In the genomic region with DNA sequence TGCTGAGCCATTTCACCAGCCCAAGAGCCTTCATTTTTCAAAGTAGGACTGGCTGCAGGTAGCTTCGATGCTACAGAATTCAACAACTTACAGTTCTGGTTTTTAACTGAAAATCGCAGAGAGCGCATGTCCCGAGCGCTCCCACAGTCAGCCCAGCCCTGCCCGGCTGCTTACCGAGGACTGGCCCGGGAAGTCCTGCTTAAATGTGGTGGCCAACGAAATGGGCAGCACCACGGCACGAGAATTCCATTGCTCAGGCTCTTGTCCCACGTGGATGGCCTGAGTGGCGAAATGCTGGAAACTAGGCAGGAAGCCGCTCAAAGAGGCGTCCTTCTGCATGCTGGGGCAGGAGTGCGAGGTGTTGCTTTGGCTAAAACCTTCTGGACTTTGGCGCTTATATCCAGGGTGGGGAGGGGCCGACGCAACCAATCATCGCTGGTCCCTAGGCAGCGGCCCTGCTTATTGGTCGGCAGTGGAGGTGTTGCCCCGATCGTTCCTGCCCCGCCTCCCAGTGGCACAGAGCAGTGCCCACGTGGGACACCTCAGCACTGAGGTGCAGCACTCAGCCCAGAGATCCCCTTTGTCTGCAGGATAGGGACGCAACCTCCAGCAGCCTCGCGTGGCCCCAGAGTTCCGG, we compare ENCODE assay signal across 8 mouse cellular contexts. TPM values are rescaled to one million over a fixed set of nuclear protein-coding genes. Genes with fewer than 3 reads are reported as not detected.
DNase-seq lines count a peak whose midpoint lies in the region; ATAC-seq and TF ChIP-seq lines count a peak whose summit lies in the region.

A gene (minus strand): TSS at position 386 of the 637 bp plus-strand sequence.

- no peaks in the 10 kb centered on the region for H3K4me1 ChIP-seq in brown adipose tissue, adult 24 weeks (ENCODE audit: control insufficient read depth, insufficient read depth, insufficient read length, low read length)
- no peaks in the 10 kb centered on the region; the same call in 1 of the 2 replicates for H3K4me1 ChIP-seq in heart, embryonic 11.5 days (ENCODE audit: control insufficient read depth, insufficient read depth, low read length)
- peaks cover 14% of the 10 kb centered on the region; the same call in 1 of the 2 replicates for H3K4me1 ChIP-seq in kidney, embryonic 15.5 days
- peaks cover 9% of the 10 kb centered on the region for H3K4me1 ChIP-seq in limb, embryonic 15.5 days
- H3K4me1 ChIP-seq in midbrain, postnatal 0 days (ENCODE audit: insufficient read depth, low read length): no peaks in the 10 kb centered on the region

- ATAC-seq in erythroid progenitor cell, adult 5-6 weeks (replicated peaks; ENCODE audit: low FRiP score, poor library complexity, severe bottlenecking): peak; percentile 96
- ATAC-seq in heart, embryonic 11.5 days (replicated peaks; ENCODE audit: insufficient number of reproducible peaks, low FRiP score, low TSS enrichment): peak; percentile 100
- peak; percentile 100 for ATAC-seq in kidney, embryonic 15.5 days (replicated peaks; ENCODE audit: low FRiP score)
- peak; percentile 98 for ATAC-seq in limb, embryonic 15.5 days (ENCODE audit: insufficient number of reproducible peaks, low FRiP score, low TSS enrichment, low read depth)
- peak; percentile 98 for ATAC-seq in midbrain, postnatal 0 days (ENCODE audit: low FRiP score)

- H3K27ac ChIP-seq in brown adipose tissue, adult 24 weeks (replicated peaks; ENCODE audit: low read depth, low read length): no peak within 1 kb of the TSS
- H3K27ac ChIP-seq in heart, embryonic 11.5 days (ENCODE audit: low read depth, low read length): no peak within 1 kb of the TSS
- H3K27ac ChIP-seq in kidney, embryonic 15.5 days: peak within 1 kb of the TSS; percentile 72
- no peak within 1 kb of the TSS for H3K27ac ChIP-seq in limb, embryonic 15.5 days
- H3K27ac ChIP-seq in midbrain, postnatal 0 days (ENCODE audit: low read depth, low read length): no peak within 1 kb of the TSS

- no peaks in the 10 kb centered on the region for H3K9me3 ChIP-seq in heart, embryonic 11.5 days (replicated peaks; ENCODE audit: control insufficient read depth, low read length)
- H3K9me3 ChIP-seq in kidney, embryonic 15.5 days (replicated peaks): no peaks in the 10 kb centered on the region
- no peaks in the 10 kb centered on the region for H3K9me3 ChIP-seq in limb, embryonic 15.5 days
- H3K9me3 ChIP-seq in midbrain, postnatal 0 days (ENCODE audit: low read length): no peaks in the 10 kb centered on the region

- H3K9ac ChIP-seq in heart, embryonic 11.5 days (ENCODE audit: low read depth, low read length): peak within 1 kb of the TSS; percentile 69
- peak within 1 kb of the TSS; percentile 59 for H3K9ac ChIP-seq in kidney, embryonic 15.5 days
- H3K9ac ChIP-seq in limb, embryonic 15.5 days: no peak within 1 kb of the TSS
- peak within 1 kb of the TSS; percentile 50 for H3K9ac ChIP-seq in midbrain, postnatal 0 days (replicated peaks; ENCODE audit: low read length, poor library complexity, severe bottlenecking)

- H3K4me2 ChIP-seq in heart, embryonic 11.5 days: peak within 1 kb of the TSS; percentile 96
- H3K4me2 ChIP-seq in kidney, embryonic 15.5 days: peak within 1 kb of the TSS; percentile 94
- peak within 1 kb of the TSS; percentile 92 for H3K4me2 ChIP-seq in limb, embryonic 15.5 days
- peak within 1 kb of the TSS; percentile 98 for H3K4me2 ChIP-seq in midbrain, postnatal 0 days (ENCODE audit: low read depth, low read length, poor library complexity, severe bottlenecking)

- peak within 1 kb of the TSS; percentile 52 for H3K4me3 ChIP-seq in brown adipose tissue, adult 24 weeks (ENCODE audit: insufficient read depth, low read depth, low read length)
- peak within 1 kb of the TSS; percentile 58 for H3K4me3 ChIP-seq in heart, embryonic 11.5 days (ENCODE audit: low read depth, low read length)
- H3K4me3 ChIP-seq in kidney, embryonic 15.5 days (replicated peaks): peak within 1 kb of the TSS; percentile 66
- peak within 1 kb of the TSS; percentile 53 for H3K4me3 ChIP-seq in limb, embryonic 15.5 days
- peak within 1 kb of the TSS; percentile 54 for H3K4me3 ChIP-seq in midbrain, postnatal 0 days (ENCODE audit: low read depth, low read length)

- H3K27me3 ChIP-seq in heart, embryonic 11.5 days (ENCODE audit: control insufficient read depth, insufficient read depth, low read length): no peaks in the 10 kb centered on the region
- H3K27me3 ChIP-seq in kidney, embryonic 15.5 days: peaks cover 3% of the 10 kb centered on the region; the same call in 1 of the 2 replicates
- H3K27me3 ChIP-seq in limb, embryonic 15.5 days: no peaks in the 10 kb centered on the region
- H3K27me3 ChIP-seq in midbrain, postnatal 0 days (ENCODE audit: insufficient read depth, low read length): no peaks in the 10 kb centered on the region

- TF ChIP-seq CTCF in midbrain, postnatal 0 days (IDR thresholded peaks at IDR 0.05): no peak

- under 1% methylated on average over 30 of the region's 30 CpGs for WGBS in heart, embryonic 11.5 days (ENCODE audit: insufficient replicate concordance)
- WGBS in kidney, embryonic 15.5 days: under 1% methylated on average over 30 of the region's 30 CpGs
- WGBS in limb, embryonic 15.5 days: under 1% methylated on average over 30 of the region's 30 CpGs
- WGBS in midbrain, postnatal 0 days: under 1% methylated on average over 30 of the region's 30 CpGs

- DNase-seq in CD4-positive helper T cell, adult 2 months (ENCODE audit: low read depth, low spot score): peak; percentile 57
- DNase-seq in midbrain, postnatal 0 days (ENCODE audit: low spot score): peak; percentile 88
- DNase-seq in spleen, postnatal 36 days (ENCODE audit: low spot score in 2 of 2): peak; percentile 73 to 75

- no peaks in the 10 kb centered on the region for H3K36me3 ChIP-seq in heart, embryonic 11.5 days (ENCODE audit: control insufficient read depth, insufficient read depth, low read length)
- H3K36me3 ChIP-seq in kidney, embryonic 15.5 days: no peaks in the 10 kb centered on the region
- no peaks in the 10 kb centered on the region for H3K36me3 ChIP-seq in limb, embryonic 15.5 days
- H3K36me3 ChIP-seq in midbrain, postnatal 0 days (ENCODE audit: insufficient read depth, low read length): no peaks in the 10 kb centered on the region

RNA-seq across cellular contexts. Expression of the gene that starts here (rescaled TPM):
- 1.5 and 3.3 TPM in 2 replicates for polyA plus RNA-seq in brown adipose tissue, adult 24 weeks (2012; ENCODE audit: insufficient read depth, insufficient read length, missing spikeins)
- total RNA-seq in erythroid progenitor cell, adult 5-6 weeks (2015; ENCODE audit: low replicate concordance): not detected in 2 replicates
- not detected in 2 replicates for total RNA-seq in erythroid progenitor cell, adult 5-6 weeks (2017; ENCODE audit: low replicate concordance)
- polyA plus RNA-seq in heart, embryonic 11.5 days (2014; fragmentation: Nextera tagmentation; extraction: Ambion mirVana): 3.4 and 5.1 TPM in 2 replicates
- polyA plus RNA-seq in kidney, embryonic 15.5 days (2015; fragmentation: Nextera tagmentation; extraction: Ambion mirVana): 45.7 and 47.0 TPM in 2 replicates
- 13.5 and 13.9 TPM in 2 replicates for polyA plus RNA-seq in limb, embryonic 15.5 days (2015; fragmentation: Nextera tagmentation; extraction: Ambion mirVana)
- 2.5 and 4.0 TPM in 2 replicates for total RNA-seq in midbrain, postnatal 0 days (2014; rRNA removed)
- 1.5 and 2.0 TPM in 2 replicates for polyA plus RNA-seq in midbrain, postnatal 0 days (2015; fragmentation: Nextera tagmentation; extraction: Ambion mirVana)

Comparison
In these comparisons a context has a peak if more than half of its experiments do, and no peak if none do; other contexts are left out.
1. Peak in ATAC-seq in erythroid progenitor cell, adult 5-6 weeks; RNA of the gene not detected or under 1 TPM.